Mouse (Mus musculus) granulocyte monocyte progenitor cell, adult 5-6 weeks (primary cell): ENCODE measurements at regions not wholly inside any gene's neighbourhood (a gene's known extent, or its start where the extent isn't known, plus 50 kb on each side); places are given as distances from the start of the nearest gene placed in this dataset.
A peak's percentile ranks its signal among the peaks of the same experiment; 100 is the strongest.

Experiments
- ATAC-seq: replicated peaks from 2 replicates; pipeline ENCODE4 v1.8.0; 2016; ENCODE audit warnings: mild to moderate bottlenecking, moderate TSS enrichment, inconsistent platforms; ENCODE audit not compliant: poor library complexity, severe bottlenecking

DNA sequence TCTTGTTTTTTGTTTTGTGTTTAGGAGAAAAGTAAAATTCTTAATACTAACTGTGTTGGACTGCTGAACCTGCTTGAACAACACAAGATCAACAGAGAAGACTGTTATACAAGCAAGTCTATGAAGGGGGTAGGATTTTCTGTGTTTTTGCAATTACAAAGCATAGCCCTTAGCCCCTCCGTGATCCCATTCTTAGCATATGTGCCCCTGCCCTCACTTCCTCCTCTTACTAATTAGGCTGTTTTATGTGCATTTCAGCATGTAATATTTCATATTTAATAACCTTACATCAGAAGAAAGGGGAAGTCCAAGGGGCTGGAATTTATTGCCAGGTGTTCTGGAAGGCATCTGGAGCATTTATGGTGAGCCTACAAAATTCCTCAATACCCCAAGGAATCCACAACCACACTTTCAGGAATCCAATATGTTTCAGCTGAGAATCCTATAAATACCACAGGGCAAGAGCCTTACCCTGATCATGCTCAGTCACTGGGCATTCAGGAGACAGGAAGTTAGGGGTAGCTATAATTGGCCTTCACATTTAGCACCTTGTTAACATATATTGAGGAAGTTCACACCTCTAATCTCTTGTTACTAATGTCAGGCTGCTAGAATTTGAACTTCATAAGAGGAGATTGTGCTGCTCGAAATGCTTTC is 660.3 kb upstream of the Slit2 start:
- no peak for ATAC-seq

DNA sequence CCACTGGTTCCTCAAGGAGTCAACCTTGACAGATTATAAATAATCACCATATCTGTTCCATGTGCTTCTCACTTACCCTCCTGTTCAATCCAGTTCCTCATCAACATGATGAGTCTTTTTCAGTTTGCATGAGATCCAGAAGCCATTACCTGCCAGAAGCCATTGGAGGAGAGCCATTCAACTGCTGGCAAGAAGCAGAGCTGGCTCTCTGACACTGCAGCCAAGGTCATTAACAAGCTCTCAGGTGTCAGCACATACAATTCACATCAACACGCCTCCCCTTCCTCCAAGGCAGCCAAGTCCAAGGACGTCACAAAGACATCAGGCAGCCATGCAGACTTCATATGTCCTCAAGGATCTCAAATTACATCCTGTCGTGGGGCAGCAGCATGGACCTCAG is 648.6 kb upstream of the Slit2 start:
- ATAC-seq: no peak

DNA sequence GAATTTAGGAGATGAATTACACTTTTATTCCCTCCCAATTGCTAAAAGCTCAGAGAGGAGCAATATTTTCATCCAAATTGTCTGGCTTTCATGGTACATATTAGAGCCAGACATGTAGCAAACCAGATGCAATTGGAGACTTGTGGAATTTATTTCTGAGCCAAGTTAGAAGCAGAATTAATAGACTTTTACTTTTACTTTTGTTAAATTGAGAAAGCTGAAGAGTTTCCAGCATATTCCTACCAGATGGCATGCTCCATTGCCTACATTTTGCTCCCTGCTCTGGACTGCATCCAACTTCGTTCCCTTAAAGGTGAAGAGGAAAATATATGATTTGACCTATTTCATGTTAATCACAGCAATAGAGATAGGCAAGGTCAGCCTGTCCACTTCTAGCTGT is 646.4 kb upstream of the Slit2 start:
- no peak for ATAC-seq

DNA sequence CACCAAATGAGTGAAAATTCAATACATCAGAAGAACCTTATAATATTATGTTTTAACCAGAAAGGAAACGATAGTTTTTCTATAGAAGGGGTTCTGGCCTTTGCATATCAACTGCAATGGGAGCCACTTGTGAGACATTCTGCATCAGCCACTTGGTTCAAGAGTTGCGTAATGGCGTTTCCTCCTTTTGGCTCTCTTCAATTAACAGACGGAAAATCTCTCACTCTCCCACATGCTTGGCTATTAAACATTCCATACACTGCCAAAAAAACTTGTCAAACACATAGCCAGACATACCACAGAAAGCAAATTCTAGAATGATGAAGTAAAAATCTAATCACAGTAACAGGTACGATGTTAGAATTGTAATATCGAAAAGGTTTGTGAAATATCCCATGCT is 643.1 kb upstream of the Slit2 start:
- ATAC-seq: no peak

DNA sequence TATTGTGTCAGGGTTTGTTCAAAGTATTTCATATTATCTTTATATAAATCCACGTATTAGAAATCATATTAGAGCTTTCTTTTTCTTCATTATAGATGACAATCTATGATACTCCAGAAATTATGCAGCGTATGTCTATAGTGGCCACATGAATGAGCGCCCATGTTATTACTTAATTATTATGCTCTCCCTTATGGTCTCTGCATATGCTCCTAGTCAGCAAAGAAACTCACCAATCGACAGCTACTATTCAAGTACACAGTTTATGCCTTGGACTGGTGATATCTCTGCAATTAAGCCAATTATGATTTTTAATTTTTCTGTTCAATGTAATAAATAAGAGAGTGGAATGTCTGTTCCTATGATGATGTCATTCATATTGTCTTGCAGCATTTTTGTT is 612.8 kb upstream of the Slit2 start:
- no peak for ATAC-seq

DNA sequence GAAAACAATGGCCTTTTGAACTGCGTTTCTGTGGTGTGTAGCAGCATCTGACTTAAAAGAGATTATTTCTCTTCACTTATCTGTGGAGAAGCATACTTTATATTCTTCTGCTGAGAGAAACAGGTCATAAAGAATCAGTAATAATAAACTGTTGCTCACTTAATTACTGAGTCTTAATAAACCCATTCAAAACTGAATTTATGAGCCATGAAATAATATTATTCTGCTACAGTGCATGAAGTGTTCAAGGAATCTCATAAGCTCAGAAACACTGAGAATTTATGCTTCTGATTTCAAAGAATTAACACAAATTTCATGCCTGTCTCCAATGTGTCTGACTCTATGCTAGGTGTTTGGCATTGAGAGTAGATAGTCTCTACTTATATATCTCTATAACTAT is 597.0 kb upstream of the Slit2 start:
- ATAC-seq: no peak

DNA sequence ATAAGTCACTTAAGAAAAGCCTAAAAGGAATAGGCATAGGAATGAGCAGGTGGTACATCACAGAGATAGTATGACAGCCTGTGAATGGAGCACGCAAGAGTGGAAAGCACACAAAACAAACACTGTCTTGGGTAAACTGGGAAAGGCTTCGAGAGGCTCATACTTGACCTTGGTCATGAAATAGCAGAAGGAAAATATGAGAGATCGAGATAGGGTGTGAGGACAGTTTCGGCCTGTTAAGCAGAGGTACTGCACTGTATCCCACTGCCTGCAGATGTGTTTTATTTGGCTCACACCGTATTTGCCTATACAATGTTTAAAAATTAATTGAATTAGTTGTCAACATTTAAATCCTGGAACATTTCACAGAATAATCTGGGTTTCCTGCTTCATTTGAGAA is 596.2 kb upstream of the Slit2 start:
- no peak for ATAC-seq

DNA sequence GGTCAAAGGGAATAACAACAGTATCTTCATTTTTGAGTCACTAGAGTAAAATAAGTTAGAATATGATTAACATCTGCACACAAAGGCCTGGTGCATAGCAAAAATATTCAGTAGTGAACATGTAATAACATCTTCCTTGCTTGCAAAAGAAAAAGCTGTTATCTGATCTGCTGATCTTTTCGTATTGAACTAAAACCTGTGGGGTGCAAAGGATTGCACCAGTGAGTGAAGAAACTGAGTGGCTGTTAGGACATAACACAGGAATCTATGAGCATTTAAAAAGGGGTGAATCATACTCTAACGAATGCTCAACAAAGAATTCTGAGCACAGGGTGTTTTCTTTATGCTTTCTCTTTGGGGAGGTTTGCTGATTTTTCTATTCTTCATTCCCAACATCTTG is 592.2 kb upstream of the Slit2 start:
- no peak for ATAC-seq

DNA sequence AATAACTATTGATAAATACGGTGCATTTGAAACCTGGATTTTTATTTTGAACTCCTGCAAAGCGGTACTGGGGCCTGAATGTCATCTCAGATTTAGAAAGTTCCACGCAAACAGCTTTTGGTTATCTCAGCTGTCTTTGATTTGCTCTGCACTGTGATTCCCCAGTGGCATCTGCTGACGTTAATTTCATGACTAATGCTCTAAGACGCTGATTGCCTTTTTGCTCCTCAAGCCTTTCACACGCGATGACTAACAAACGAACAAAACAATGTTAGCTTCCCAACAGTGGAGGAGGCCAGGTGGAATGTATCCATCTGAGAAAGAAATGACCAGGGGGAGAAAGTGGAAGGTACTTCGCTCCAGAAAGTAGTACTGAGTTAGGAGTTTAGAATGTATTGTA is 586.1 kb upstream of the Slit2 start:
- ATAC-seq: no peak

DNA sequence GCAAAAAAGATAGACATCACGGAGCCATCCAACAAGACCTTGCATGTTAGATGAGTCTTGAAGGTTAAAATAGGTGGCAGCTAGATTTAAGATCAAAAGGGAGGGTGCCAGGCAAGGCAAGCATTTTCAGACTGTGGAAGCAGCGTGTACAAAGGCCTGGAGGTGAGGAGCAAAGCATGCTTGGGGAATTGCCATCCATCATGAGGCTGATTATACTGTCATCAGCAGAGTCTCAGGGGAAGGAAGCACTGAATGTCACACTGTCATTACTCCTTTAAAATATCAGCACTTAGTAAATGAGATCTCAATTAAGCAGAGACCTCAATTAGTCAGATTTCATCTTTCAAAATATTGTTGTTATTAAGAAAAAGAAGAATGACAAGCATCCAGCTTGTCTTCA is 561.0 kb upstream of the Slit2 start:
- ATAC-seq: no peak

DNA sequence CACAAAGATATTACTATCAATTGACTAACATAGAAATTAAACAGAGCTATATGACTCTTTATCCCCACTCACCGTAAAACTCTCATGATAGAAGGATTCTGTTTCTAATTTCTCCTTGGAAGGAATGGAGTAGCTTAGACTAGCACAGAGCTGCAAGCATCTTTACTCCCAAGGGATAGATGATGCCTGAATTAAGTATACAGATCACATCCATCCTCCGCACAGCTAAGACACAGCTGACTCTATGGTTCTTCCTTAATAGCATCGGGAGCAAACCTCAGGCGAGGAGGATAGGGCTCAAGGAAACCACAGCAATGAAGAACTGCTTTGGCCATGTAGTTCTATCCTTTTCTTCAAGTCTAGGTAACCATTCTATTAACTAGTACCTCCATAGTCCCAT is 556.9 kb upstream of the Slit2 start:
- no peak for ATAC-seq

DNA sequence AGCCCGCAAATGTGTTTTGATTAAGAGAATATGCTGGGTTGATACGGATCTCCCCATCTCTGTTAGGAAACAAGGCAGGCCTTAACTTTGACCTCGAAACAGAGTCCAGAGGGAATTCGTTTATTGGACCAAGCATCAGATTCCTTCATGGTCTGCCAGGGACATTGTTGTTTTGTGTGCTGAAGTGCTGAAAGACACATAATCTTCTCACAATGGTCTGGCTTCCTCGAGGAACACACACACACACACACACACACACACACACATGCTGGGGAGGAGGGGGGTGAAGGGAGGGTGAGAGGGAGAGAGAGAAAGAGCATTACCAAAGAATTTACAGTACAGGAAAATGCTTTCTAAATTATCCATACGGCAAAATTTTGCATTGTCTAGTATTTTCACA is 556.5 kb upstream of the Slit2 start:
- no peak for ATAC-seq

DNA sequence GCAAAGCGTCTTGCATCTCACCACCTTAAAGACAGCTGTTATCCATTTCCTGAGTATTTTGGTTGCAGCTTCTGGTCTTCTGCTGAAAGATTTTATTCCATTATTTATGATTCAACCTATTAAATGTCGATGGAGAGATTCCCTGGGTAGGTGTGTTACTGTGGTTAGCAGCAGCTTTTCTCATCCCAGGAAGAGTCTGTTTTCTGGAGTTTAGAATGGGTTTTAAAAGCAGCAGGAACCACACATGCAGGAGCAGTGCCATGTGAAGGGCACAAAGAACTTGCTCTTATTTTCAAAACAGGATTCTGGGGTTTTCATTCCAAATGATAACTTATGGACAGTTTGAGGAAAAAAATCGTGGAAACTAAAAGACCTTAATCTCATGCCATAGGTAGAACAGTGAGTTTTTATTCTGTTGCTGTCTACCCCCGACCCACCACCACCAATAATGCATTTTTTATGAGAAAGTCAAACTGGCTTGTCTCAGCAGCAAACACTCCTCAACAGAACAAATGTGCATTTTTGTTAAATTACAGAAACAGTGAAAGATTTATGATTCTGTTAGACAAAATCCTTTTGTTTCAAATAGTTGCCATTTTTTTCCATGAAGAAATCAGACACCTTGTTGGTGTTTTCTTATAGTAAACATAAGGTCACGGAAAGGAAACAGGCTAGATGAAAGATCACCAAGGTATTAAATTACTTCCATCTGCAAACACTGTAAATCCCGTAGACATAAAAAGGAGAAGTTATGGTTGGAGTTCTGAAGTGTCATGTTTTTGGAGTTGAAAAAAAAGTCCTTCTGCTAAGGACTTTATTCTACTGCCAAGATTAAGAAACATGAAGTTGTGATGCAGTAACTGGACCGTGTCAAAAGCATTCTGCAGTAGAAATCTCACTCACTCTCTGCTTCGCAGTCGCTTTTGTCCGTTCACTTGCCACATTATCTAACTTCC is 553.4 kb upstream of the Slit2 start:
- no peak for ATAC-seq

DNA sequence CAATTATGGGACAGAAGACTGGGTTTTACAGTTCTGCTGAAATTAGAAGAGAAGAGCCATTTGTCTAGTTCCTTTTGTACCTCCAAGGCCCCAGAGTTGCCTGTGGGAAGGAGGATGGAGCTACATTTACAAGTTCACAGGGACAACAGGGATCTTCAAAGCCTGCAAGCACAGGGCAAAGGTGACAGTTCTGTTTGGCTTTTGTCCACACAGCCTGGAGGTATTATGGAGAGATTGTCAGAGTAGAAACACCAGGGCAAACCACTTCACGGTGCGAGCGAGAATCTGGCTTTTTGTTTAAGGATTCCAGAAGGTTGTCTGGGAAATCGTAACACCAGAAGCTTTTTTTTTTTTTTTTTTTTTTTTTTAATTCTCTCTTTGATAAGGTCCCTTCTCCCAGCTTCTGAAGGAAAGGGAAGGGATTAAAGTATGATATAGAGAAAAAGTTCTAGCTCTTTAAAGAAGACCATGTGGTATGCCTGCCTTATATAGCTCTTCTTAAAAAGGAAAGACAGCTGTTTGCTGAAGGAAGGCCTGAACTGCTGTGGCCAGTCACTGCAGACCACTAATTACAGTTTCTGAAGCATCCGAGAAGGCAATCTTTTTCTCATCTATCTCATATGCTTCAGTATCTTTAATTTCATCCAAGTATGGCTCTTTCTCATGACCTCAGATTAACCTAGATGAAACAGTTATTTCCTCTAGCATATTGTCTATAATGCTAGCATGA is 551.2 kb upstream of the Slit2 start:
- no peak for ATAC-seq

DNA sequence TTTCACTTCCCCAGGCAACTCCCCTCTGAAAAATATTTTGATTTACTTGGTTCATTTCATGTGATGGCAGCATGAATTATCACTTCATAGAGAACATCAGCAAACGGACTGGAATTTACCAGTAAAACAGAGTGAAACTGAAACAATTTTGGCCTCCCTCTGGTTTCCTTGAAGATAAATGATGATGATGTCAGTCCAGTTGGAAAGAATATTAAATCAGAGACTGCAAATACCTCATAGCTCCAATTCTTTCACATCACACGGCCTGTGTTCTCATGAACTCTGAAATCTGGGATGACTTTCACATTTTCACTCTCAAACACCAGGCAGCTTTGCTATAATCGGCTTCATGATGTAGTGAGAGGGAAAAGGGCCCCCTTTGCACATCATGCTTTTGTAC is 546.5 kb upstream of the Slit2 start:
- ATAC-seq: no peak

DNA sequence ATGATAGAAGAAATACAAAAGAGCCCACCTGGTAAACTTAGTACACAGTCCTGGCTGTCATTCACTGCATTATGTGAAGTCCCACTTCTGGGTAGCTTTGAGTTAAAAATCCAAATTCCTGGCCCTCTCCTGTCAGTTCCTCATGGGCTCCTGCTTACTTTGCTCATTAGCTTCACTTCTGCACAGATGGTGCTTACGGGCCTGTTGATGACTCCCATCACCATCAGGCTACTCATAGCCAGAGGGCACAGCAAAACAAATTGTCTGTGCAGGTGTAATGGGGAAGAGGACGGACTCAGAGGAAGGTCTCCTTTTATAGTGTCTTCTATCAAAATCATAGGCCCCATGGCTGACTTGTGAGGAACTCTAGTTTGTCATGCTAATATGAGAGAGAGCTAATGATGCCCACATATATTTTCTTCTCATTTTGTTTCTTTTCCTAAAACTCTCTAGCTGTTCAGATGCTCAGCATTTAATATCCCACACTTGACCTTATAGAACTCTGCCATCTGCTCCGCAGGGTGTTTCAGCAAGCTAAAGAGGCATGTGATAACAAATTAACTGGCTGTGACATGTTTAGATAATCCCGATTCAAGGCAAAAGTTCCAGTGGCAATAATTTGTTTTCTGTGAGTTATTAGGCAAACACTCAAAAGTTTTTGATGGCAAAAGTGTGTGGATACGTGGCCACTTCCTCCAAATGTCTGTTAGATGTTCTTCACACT is 536.5 kb upstream of the Slit2 start:
- no peak for ATAC-seq

DNA sequence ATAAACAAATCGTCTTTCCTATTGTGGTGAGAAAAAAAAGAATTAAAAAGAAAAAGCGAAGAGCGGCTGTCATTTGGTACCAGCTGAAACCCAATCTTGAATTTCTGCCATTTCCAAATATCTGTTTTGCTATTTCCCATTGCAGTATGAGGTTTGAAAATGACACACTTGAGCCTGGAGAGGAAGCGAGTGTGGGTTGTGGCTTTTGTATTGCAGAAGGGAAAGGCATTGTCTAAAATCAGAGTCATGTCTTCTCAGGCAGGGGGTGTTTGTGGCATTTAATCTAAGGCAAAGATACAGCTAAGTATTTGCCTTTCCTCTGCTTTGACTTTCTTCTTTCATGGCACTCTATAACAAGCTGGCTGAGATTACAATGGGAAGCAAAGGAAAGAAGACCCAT is 518.1 kb upstream of the Slit2 start:
- ATAC-seq: peak; percentile 90

DNA sequence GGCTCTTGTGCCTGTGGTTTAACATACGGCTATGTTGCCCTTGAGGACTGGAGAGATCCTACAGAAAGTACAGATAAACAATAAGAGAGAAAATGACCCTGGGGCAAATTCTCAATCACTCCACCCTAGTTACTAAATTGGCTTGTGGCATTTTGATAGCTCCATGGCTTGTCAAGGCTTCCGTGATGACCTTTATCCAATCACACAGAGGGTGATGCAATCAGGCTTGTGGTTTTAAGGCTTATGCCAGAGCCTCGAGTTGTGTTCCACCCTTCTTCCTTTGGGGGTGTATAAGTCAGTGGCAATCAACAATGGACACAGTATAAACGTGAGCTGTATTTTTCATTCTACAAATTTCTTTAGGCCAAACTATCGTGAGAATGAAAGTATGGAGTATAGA is 513.5 kb upstream of the Slit2 start:
- peak; percentile 94 for ATAC-seq

DNA sequence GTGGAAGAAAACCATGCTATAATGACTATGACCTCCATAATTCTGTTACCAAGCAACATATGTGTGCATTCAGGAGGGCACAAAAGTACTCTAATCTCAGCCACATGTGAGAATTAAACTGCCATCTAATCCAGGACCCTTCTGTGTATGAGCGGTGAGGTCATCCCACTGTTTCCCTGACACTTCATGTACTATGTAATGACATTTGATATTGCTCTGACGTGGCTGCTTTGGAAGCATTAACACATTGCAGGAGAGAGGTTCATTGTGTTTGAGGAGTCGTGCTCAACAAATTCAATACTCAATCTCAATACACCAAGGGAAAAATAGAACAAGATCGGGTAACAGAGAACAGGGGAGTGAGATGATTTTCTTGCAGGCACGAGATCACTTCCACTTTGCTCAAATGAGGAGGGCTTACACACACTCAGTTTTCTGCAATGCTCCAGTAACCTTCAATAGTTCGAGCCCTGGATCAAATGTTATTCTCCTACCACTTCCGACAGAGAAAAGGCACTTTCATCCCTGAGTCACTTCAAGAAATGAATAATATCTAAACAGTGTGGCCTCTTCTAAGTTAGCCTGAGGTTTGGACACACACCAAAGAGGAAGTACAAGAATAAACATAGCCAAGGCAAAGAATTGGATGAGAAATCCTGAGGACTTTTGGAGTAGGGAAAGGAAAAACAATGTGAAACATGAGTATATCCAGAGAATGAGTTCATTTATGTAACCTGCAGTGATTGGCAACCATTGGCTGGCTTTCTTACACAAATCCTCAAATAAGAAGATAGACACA is 510.7 kb upstream of the Slit2 start:
- ATAC-seq: peak; percentile 23; the same call in 1 of the 2 replicates

DNA sequence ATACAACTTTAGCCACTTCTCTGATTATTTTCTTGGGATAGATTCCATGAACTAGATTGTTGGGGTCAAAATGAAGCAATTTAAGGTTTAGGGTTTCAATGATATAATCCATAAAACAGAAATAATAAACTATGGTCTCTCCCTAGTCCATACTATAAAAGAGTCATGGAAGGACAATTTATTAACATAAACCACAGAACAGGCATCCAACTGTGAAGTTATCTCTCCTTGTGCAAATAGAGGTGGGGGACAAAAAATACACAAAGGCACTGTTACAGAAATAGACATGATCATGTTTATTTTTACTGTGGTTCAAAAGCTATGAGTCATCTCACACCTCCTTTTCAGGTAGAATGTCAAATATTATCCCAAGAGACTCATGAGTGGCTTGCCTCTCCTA is 503.0 kb upstream of the Slit2 start:
- no peak for ATAC-seq
